Mouse (Mus musculus): Measurements from ENCODE around the gene Gm20388.

DNA sequence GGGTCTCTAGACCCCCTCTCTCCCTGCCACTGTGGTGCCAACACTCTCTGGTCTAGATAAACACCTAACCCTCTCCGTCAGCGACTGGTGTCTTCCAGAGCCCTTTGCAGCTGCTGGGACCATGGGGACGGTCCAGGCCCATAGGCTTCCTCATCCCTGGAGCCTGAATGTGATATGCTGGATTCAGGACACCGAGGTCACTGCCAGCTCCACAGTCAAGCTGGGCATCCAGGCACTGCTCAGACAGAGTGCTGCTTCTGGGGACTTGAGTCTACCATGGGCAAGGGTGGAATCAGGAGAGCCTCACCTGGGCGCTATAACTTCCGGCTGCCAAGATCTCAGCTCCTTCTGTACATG is 472.5 kb downstream of the Gm20388 start:
- TF ChIP-seq CTCF (IDR thresholded peaks at IDR 0.05; ENCODE audit: low read depth) (no peak), EP300 (IDR thresholded peaks at IDR 0.05; ENCODE audit: low read depth) (no peak)

Measured in liver, embryonic 14.5 days (tissue).